Mouse (Mus musculus): ENCODE data around the gene Elmo1. TPM values are rescaled to one million over a fixed set of nuclear protein-coding genes. Genes with fewer than 3 reads are reported as not detected.

Gene Elmo1
- polyA plus RNA-seq, 1 experiment from 2014 or later = 12.3 TPM

GRCm38 (mm10) chr13:20586462-20586861 lies 496.1 kb downstream of the Elmo1 start:
- WGBS = 90% methylated on average over 3 of the region's 3 CpGs
- Histone ChIP-seq H3K27me3 (ENCODE audit: control insufficient read depth, insufficient read depth, low read length) (no peaks in the 10 kb centered on the region), H3K36me3 (ENCODE audit: control insufficient read depth, insufficient read depth, low read length) (no peaks in the 10 kb centered on the region), H3K4me3 (ENCODE audit: low read depth, low read length) (no peak overlapping the region), H3K9me3 (ENCODE audit: control insufficient read depth, low read length) (no peaks in the 10 kb centered on the region), H3K4me2 (ENCODE audit: low read depth, low read length, severe bottlenecking) (no peak overlapping the region), H3K9ac (ENCODE audit: low read length) (no peak overlapping the region), H3K4me1 (replicated peaks; ENCODE audit: control insufficient read depth, insufficient read depth, low read length) (no peaks in the 10 kb centered on the region), H3K27ac (ENCODE audit: low read depth, low read length) (no peak overlapping the region)
- DNase-seq (ENCODE audit: low spot score) (no peak), ATAC-seq (replicated peaks; ENCODE audit: low FRiP score) (no peak)

DNA sequence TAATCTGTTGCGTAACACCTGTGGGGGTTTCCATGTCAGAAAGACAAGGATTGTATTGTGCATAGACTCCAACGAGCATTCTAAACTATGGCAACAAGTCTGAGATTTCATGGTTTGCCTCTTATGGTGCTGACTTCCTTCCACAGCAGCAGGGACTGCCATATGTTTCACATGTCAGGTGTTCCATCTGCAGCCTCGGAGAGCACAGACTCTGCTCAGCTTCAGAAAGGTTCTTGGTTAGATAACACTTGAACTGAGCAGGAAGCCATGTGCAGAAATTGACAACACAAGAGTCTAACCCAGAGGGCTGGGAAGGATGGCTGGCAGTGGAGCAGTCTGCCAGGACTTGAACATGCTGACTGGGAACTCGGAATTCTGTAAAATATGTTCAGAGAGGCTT lies 500.6 kb downstream of the Elmo1 start:
- Histone ChIP-seq H3K9ac (ENCODE audit: low read length) (no peak overlapping the region), H3K27me3 (ENCODE audit: control insufficient read depth, insufficient read depth, low read length) (no peaks in the 10 kb centered on the region), H3K4me3 (ENCODE audit: low read depth, low read length) (no peak overlapping the region), H3K27ac (ENCODE audit: low read depth, low read length) (no peak overlapping the region), H3K4me1 (replicated peaks; ENCODE audit: control insufficient read depth, insufficient read depth, low read length) (no peaks in the 10 kb centered on the region), H3K9me3 (ENCODE audit: control insufficient read depth, low read length) (no peaks in the 10 kb centered on the region), H3K4me2 (ENCODE audit: low read depth, low read length, severe bottlenecking) (no peak overlapping the region), H3K36me3 (ENCODE audit: control insufficient read depth, insufficient read depth, low read length) (no peaks in the 10 kb centered on the region)
- DNase-seq (ENCODE audit: low spot score) = no peak
- ATAC-seq (replicated peaks; ENCODE audit: low FRiP score) = no peak
- 83% methylated on average over 4 of the region's 4 CpGs for WGBS

- Histone ChIP-seq H3K27ac (ENCODE audit: low read depth, low read length) (no peak overlapping the region), H3K27me3 (ENCODE audit: control insufficient read depth, insufficient read depth, low read length) (no peaks in the 10 kb centered on the region), H3K36me3 (ENCODE audit: control insufficient read depth, insufficient read depth, low read length) (no peaks in the 10 kb centered on the region), H3K4me3 (ENCODE audit: low read depth, low read length) (no peak overlapping the region), H3K9ac (ENCODE audit: low read length) (no peak overlapping the region), H3K4me1 (replicated peaks; ENCODE audit: control insufficient read depth, insufficient read depth, low read length) (no peaks in the 10 kb centered on the region), H3K4me2 (ENCODE audit: low read depth, low read length, severe bottlenecking) (no peak overlapping the region), H3K9me3 (ENCODE audit: control insufficient read depth, low read length) (no peaks in the 10 kb centered on the region)
- ATAC-seq (replicated peaks; ENCODE audit: low FRiP score) = no peak
- whole genome bisulfite sequencing = 74% methylated on average over 5 of the region's 5 CpGs
- DNase-seq (ENCODE audit: low spot score) = no peak
Measured at GRCm38 (mm10) chr13:20597307-20597706, 506.9 kb downstream of the Elmo1 start.

DNA sequence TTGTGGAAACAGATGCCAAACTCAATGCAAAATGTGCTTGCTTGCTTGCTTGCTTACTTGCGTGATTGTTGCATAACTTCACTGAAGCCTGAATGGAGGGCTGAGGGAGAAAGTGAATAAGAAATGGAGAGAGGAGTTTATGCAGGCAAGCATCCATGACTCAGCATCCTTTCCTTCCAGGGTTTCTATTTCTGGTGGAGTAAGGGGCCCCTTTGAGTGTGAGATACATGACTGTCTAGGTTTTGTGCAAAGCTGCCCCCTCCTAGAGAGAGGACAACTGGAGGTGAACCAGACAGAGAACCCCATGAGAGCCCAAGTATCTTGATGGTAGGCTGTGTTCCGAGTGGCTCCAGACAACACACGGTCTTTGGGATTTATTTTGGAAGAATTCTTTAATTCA lies 508.2 kb downstream of the Elmo1 start:
- Histone ChIP-seq H3K9me3 (ENCODE audit: control insufficient read depth, low read length) (no peaks in the 10 kb centered on the region), H3K27me3 (ENCODE audit: control insufficient read depth, insufficient read depth, low read length) (no peaks in the 10 kb centered on the region), H3K4me2 (ENCODE audit: low read depth, low read length, severe bottlenecking) (no peak overlapping the region), H3K4me1 (replicated peaks; ENCODE audit: control insufficient read depth, insufficient read depth, low read length) (no peaks in the 10 kb centered on the region), H3K27ac (ENCODE audit: low read depth, low read length) (no peak overlapping the region), H3K9ac (ENCODE audit: low read length) (no peak overlapping the region), H3K4me3 (ENCODE audit: low read depth, low read length) (no peak overlapping the region), H3K36me3 (ENCODE audit: control insufficient read depth, insufficient read depth, low read length) (no peaks in the 10 kb centered on the region)
- 91% methylated on average over 3 of the region's 3 CpGs for WGBS
- DNase-seq (ENCODE audit: low spot score) = no peak
- no peak for ATAC-seq (replicated peaks; ENCODE audit: low FRiP score)

DNA sequence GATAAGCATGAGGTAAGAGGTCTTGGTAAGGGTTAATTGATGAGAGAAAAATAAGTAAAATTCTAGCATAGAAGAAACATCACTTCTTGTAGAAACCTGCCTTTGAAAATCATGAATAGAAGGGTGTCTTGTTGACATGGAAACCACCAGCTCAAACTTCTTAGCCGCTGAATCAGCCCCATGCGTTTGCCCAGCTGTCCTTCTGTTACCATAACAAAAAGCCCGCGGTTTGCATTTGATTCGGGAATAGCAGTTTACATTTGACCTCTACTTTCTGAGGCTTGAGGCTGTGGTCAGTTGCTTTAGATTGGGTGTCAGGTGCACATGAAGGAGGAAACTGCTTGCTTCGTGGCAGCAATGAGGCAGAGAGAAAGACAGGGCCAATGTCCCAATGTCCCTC lies 509.9 kb downstream of the Elmo1 start:
- no peaks in the 10 kb centered on the region for H3K9me3 ChIP-seq (ENCODE audit: control insufficient read depth, low read length)
- DNase-seq (ENCODE audit: low spot score) (no peak), ATAC-seq (replicated peaks; ENCODE audit: low FRiP score) (no peak)
- H3K4me3 ChIP-seq (ENCODE audit: low read depth, low read length) = no peak overlapping the region
- H3K27me3 ChIP-seq (ENCODE audit: control insufficient read depth, insufficient read depth, low read length) = no peaks in the 10 kb centered on the region
- no peak overlapping the region for H3K4me2 ChIP-seq (ENCODE audit: low read depth, low read length, severe bottlenecking)
- no peak overlapping the region for H3K9ac ChIP-seq (ENCODE audit: low read length)
- WGBS = 34% methylated on average over 6 of the region's 6 CpGs
- H3K4me1 ChIP-seq (replicated peaks; ENCODE audit: control insufficient read depth, insufficient read depth, low read length) = no peaks in the 10 kb centered on the region
- no peaks in the 10 kb centered on the region for H3K36me3 ChIP-seq (ENCODE audit: control insufficient read depth, insufficient read depth, low read length)
- H3K27ac ChIP-seq (ENCODE audit: low read depth, low read length) = no peak overlapping the region

DNA sequence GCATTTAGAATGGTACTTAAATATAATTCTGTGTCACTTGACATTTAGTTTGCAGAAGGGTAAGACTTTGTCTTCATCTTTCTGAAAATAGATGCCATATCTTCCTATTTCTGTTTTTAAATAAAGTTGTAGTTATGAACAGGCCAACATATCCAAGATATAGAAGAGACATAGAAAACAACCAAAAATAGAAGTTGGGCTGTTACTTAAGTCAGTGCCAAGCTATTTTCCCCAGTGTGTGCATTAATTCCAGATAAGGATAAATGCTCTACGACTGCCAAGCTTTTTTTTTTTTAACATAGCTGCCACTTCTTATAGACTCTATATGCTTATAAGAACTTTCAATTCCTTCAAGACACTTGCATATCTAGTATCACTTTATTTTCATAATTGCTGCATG lies 511.0 kb downstream of the Elmo1 start:
- H3K36me3 ChIP-seq (ENCODE audit: control insufficient read depth, insufficient read depth, low read length) = no peaks in the 10 kb centered on the region
- no peak overlapping the region for H3K4me2 ChIP-seq (ENCODE audit: low read depth, low read length, severe bottlenecking)
- no peak overlapping the region for H3K4me3 ChIP-seq (ENCODE audit: low read depth, low read length)
- H3K27ac ChIP-seq (ENCODE audit: low read depth, low read length) = no peak overlapping the region
- ATAC-seq (replicated peaks; ENCODE audit: low FRiP score) (no peak), DNase-seq (ENCODE audit: low spot score) (no peak)
- no peaks in the 10 kb centered on the region for H3K4me1 ChIP-seq (replicated peaks; ENCODE audit: control insufficient read depth, insufficient read depth, low read length)
- no peaks in the 10 kb centered on the region for H3K9me3 ChIP-seq (ENCODE audit: control insufficient read depth, low read length)
- H3K27me3 ChIP-seq (ENCODE audit: control insufficient read depth, insufficient read depth, low read length) = no peaks in the 10 kb centered on the region
- no peak overlapping the region for H3K9ac ChIP-seq (ENCODE audit: low read length)
- WGBS = 87% methylated on average over 1 of the region's 1 CpGs

- Histone ChIP-seq H3K4me3 (ENCODE audit: low read depth, low read length) (no peak overlapping the region), H3K36me3 (ENCODE audit: control insufficient read depth, insufficient read depth, low read length) (no peaks in the 10 kb centered on the region), H3K4me1 (replicated peaks; ENCODE audit: control insufficient read depth, insufficient read depth, low read length) (no peaks in the 10 kb centered on the region; the same call in 1 of the 2 replicates), H3K9ac (ENCODE audit: low read length) (no peak overlapping the region), H3K9me3 (ENCODE audit: control insufficient read depth, low read length) (no peaks in the 10 kb centered on the region), H3K27ac (ENCODE audit: low read depth, low read length) (no peak overlapping the region), H3K27me3 (ENCODE audit: control insufficient read depth, insufficient read depth, low read length) (no peaks in the 10 kb centered on the region), H3K4me2 (ENCODE audit: low read depth, low read length, severe bottlenecking) (no peak overlapping the region)
- WGBS = 82% methylated on average over 3 of the region's 3 CpGs
- ATAC-seq (replicated peaks; ENCODE audit: low FRiP score) = no peak
- DNase-seq (ENCODE audit: low spot score) = no peak
Measured at GRCm38 (mm10) chr13:20606891-20607290, 516.5 kb downstream of the Elmo1 start.

GRCm38 (mm10) chr13:20609003-20609688 lies 518.8 kb downstream of the Elmo1 start:
- no peaks in the 10 kb centered on the region for H3K27me3 ChIP-seq (ENCODE audit: control insufficient read depth, insufficient read depth, low read length)
- no peak overlapping the region for H3K27ac ChIP-seq (ENCODE audit: low read depth, low read length)
- H3K4me3 ChIP-seq (ENCODE audit: low read depth, low read length) = no peak overlapping the region
- DNase-seq (ENCODE audit: low spot score) (no peak), ATAC-seq (replicated peaks; ENCODE audit: low FRiP score) (peak; percentile 65; the same call in 1 of the 2 replicates)
- H3K4me1 ChIP-seq (replicated peaks; ENCODE audit: control insufficient read depth, insufficient read depth, low read length) = no peaks in the 10 kb centered on the region; the same call in 1 of the 2 replicates
- 11% methylated on average over 3 of the region's 3 CpGs for WGBS
- H3K9me3 ChIP-seq (ENCODE audit: control insufficient read depth, low read length) = no peaks in the 10 kb centered on the region
- H3K9ac ChIP-seq (ENCODE audit: low read length) = no peak overlapping the region
- H3K4me2 ChIP-seq (ENCODE audit: low read depth, low read length, severe bottlenecking) = no peak overlapping the region
- H3K36me3 ChIP-seq (ENCODE audit: control insufficient read depth, insufficient read depth, low read length) = no peaks in the 10 kb centered on the region
